Mouse (Mus musculus) macrophage (primary cell): Measurements from ENCODE around the gene C1qc. TPM values are rescaled to one million over a fixed set of nuclear protein-coding genes. Genes with fewer than 3 reads are reported as not detected.

ENCODE experiments used
- H3K27ac ChIP-seq: fragments of 350-480 bp; formaldehyde crosslinking; 2 replicates; pipeline ENCODE4 v1.9.0; 2021
- H3K36me3 ChIP-seq: fragments of 350-480 bp; formaldehyde crosslinking; 2 replicates; pipeline ENCODE4 v1.9.0; 2021; ENCODE audit errors: inconsistent target
- H3K4me3 ChIP-seq: fragments of 350-480 bp; formaldehyde crosslinking; 2 replicates; pipeline ENCODE4 v1.9.0; 2021; ENCODE audit errors: inconsistent target
- H3K79me2 ChIP-seq: fragments of 350-480 bp; formaldehyde crosslinking; 2 replicates; pipeline ENCODE4 v1.9.0; 2021; ENCODE audit errors: inconsistent target
- WGBS: methylation state at CpG from one replicate; pipeline ENCODE4 v1.1.7; 2026; ENCODE audit warnings: inconsistent platforms; ENCODE audit not compliant: missing documents; 5-methylcytosine and 5-hydroxymethylcytosine counted together
- polyA plus RNA-seq: library from polyadenylated mRNA; stranded (reverse); fragments of 250-400 nt; gene quantifications from 3 replicates; pipeline ENCODE4 v1.2.4, GENCODE M21; 2018; ENCODE audit warnings: inconsistent platforms

Gene C1qc
- polyA plus RNA-seq, 1 experiment from 2014 or later = 1,305 TPM

DNA sequence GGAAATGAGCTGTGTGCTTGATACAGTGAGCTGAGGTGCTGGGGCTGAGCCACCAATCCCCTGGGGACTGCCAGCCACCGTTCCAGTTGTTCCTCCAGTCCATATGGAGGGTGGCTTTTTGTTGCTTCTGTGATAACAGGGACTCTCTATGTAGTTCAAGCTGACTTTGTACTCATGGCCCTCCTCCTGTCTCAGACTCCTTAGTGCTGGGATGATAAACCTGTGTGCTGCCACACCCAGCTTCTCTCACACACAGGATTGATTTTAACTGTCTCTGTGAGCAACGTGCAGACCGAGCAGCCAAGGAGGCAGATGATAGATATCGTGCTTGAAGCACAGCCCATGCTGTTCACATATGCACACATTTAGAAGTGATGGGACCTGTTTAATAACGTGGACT, 40.7 kb downstream of the C1qc start:
- no peaks in the 10 kb centered on the region for H3K79me2 ChIP-seq
- 85% methylated on average over 5 of the region's 5 CpGs for WGBS

DNA sequence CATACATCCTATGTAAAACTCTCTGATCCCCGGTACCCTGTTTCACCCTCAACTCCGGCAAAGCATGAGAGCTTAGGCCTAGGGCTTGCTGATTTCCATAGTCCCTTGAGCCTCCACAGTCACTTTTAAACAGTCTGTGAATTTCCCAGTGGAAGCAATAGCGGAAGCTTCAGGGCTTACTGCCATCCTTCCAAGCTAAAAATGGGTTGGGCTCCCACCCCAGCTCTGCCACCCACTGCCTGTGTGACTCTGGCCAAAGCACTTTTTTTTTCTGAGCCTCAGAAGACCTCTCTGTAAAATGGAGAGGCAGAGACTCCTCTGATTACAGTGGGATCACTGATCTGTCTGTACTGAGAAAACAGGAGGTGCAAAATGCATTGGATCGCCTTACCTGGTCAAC, 44.3 kb downstream of the C1qc start:
- Histone ChIP-seq H3K4me3 (no peak overlapping the region), H3K79me2 (no peaks in the 10 kb centered on the region), H3K36me3 (no peaks in the 10 kb centered on the region), H3K27ac (no peak overlapping the region)
- 79% methylated on average over 4 of the region's 4 CpGs for WGBS

More for the DNA sequence above, 40.7 kb downstream of the C1qc start:
- no peak overlapping the region for H3K4me3 ChIP-seq
- no peak overlapping the region for H3K27ac ChIP-seq
- H3K36me3 ChIP-seq = no peaks in the 10 kb centered on the region

DNA sequence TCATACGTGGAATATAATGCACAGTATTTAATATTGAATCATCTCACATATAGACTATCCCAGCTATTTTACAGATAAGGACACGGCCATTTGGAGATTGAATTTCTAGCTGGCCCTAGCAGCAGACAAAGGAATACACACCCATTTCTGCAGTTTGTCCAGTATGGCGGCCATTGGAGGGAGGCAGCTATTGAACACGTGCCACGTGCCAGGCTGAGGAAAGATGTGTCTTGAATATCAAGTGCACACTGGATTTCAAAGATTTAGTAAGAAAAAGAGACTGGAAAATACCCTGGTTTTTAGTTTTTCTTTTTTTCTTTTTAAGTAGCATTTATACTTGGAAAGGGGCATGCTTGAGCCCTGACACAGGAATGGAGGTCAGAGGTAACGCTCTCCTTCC, 45.7 kb downstream of the C1qc start:
- H3K4me3 ChIP-seq = no peak overlapping the region
- H3K27ac ChIP-seq = no peak overlapping the region
- 95% methylated on average over 6 of the region's 6 CpGs for WGBS
- no peaks in the 10 kb centered on the region for H3K79me2 ChIP-seq
- no peaks in the 10 kb centered on the region for H3K36me3 ChIP-seq

DNA sequence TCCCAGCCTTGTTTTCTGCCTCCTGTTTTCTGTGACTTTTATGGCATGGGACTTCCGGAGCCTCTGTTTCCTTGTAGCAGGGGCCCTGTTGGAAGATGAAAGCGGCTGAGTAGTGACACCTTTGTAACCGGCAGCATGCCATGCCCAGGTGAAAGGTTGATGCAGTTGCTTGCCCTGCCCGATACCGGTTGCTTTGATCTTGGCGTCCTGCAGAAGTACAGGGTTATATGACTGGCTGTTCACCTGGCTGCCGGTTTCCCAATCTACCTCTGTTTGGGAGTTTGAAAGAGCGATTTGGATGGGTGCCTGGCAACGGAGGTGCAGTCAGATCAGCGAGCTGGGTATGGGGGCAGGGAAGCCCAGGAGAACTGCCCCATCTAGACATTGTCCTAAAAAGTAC, 50.1 kb downstream of the C1qc start:
- Histone ChIP-seq H3K27ac (no peak overlapping the region), H3K36me3 (no peaks in the 10 kb centered on the region), H3K79me2 (no peaks in the 10 kb centered on the region), H3K4me3 (no peak overlapping the region)
- 92% methylated on average over 10 of the region's 10 CpGs for WGBS

DNA sequence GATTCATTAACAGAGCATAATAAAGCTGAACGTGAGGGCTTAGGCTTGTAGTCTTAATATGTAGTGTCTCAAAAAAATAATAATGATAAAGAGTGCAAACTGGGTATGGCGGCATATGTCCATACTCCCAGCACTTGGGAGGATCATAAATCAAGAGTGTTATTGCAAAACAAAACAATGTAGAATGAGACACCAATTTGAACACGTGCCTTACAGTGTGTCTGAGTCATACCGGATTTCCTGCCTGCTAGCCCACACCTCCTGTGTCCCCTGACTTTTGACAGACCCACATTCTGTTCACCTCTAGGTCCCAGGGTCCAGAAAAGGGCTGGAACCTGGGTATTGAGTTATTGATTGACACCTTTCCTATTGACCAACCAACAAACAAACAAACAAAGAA, 50.8 kb downstream of the C1qc start:
- no peaks in the 10 kb centered on the region for H3K36me3 ChIP-seq
- no peaks in the 10 kb centered on the region for H3K79me2 ChIP-seq
- H3K4me3 ChIP-seq = no peak overlapping the region
- WGBS = 2% methylated on average over 4 of the region's 4 CpGs
- H3K27ac ChIP-seq = no peak overlapping the region

DNA sequence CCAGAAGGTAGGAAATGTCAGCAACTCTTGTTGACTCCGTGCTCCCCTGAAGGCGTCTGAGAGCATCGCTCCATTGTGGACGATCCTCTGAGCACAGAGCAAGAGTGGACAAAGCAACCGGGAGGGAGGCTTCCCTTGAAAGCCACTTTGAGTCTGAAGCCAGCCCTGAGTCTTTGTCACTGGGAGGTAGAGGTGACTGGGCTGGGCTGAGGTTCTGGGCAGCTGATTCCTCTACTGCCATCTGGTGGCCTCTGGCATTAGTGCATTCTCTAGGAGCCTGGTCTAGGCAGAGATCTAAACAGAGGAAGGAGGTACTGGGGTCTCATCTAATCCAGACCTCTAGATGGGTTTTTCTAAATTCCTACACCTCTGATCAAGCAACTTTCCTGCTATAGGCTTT, 51.8 kb downstream of the C1qc start:
- Histone ChIP-seq H3K79me2 (no peaks in the 10 kb centered on the region), H3K27ac (no peak overlapping the region), H3K4me3 (no peak overlapping the region), H3K36me3 (no peaks in the 10 kb centered on the region)
- 19% methylated on average over 5 of the region's 5 CpGs for WGBS

Other genes with a start within 250 kb of the C1qc start
- gene Ephb2, start 57.1 kb downstream of the C1qc start, polyA plus RNA-seq = 0.07 to 0.10 TPM in 2 of 3 replicates, not detected in the other
- 3,433 to 4,548 TPM (median 3,856 TPM) in 3 replicates for gene C1qb, start 6.9 kb downstream of the C1qc start, polyA plus RNA-seq
- gene C1qa, start 5.7 kb upstream of the C1qc start, polyA plus RNA-seq = 239 to 760 TPM (median 518 TPM) in 3 replicates
- not detected in 3 replicates for gene Epha8, start 63.8 kb upstream of the C1qc start, polyA plus RNA-seq
- gene Zbtb40, start 155.7 kb upstream of the C1qc start, polyA plus RNA-seq = 2.4 to 4.8 TPM (median 4.3 TPM) in 3 replicates